Mouse (Mus musculus) right cerebral cortex, postnatal 10 days (tissue): Measurements from ENCODE around the gene Vipr1.

Source experiments
- DNase-seq, 2 experiments: peaks; one replicate each; pipeline ENCODE4 v3.0.0; 2021; ENCODE audit warnings: low spot score in 2 of 2

Vipr1 gene

DNA sequence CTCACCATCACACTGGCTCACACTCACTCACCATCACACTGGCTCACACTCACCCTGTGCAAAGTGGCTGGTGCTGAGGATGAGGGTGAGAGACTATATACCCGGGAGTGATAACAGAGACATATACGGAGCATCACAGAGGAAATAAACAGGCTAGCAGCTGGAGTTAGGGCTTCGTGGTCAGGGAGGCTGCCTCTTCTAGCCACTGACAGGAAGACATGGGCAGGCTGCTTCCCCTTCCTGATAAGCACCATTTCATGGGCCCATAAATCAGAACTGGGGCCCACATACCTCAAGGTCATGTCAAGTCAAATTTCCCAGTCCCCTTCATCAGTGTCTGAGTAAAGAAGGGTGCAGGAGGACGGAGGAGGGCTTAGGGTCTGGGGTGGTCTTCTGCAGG, 34.6 kb downstream of the Vipr1 start:
- DNase-seq: no peak

DNA sequence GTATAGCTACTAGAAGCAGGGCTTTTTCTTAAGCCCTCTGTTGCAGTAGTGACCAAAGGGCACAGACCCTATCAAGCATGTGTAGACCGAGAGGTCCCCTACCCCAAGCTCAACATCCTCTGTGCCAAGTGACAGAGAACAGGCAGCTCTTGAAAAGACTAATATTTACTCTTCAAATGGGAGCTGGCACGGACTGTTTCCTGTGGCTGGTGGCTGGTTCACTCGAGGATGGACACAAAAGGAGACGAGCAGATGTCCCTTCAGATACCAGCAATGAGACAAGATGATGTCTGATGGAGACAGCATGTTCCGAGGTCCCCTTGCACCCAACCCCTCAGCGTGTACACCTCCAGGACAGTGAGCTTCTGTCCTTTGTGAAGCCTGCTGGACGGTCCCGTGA, 35.0 kb downstream of the Vipr1 start:
- no peak for DNase-seq

GRCm38 (mm10) chr9:121679549-121679948, 37.0 kb downstream of the Vipr1 start:
- peak; percentile 63 to 65 for DNase-seq

- no peak for DNase-seq
Measured at GRCm38 (mm10) chr9:121681191-121681590, 38.7 kb downstream of the Vipr1 start.

GRCm38 (mm10) chr9:121682037-121682680, 39.6 kb downstream of the Vipr1 start:
- DNase-seq: no peak

GRCm38 (mm10) chr9:121684702-121685101, 42.2 kb downstream of the Vipr1 start:
- no peak for DNase-seq

- DNase-seq: peak; percentile 79 to 93
Measured at GRCm38 (mm10) chr9:121690200-121690651, 47.7 kb downstream of the Vipr1 start.

GRCm38 (mm10) chr9:121690734-121691133, 48.2 kb downstream of the Vipr1 start:
- DNase-seq: no peak

DNA sequence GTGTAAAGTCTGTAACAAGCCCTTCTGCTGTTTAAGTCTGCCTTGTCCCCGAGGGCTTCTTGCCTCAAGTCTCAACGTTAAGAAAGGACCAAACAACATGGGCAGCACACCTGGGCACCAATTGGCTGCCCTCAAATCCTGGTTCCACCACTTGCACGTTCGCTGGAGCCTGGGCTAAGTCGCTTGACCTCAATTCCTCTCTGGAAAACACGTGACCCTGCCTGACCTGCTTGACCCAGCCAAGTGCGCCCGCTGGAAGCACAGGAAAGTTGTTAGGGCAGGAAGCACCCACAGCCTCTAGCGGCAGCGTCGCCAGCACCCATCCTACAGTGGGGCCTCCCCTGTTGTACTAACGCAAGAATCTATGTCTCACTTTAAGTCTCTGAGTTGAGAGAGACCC, 52.2 kb downstream of the Vipr1 start:
- DNase-seq: no peak

GRCm38 (mm10) chr9:121696626-121697025, 54.1 kb downstream of the Vipr1 start:
- no peak for DNase-seq

DNA sequence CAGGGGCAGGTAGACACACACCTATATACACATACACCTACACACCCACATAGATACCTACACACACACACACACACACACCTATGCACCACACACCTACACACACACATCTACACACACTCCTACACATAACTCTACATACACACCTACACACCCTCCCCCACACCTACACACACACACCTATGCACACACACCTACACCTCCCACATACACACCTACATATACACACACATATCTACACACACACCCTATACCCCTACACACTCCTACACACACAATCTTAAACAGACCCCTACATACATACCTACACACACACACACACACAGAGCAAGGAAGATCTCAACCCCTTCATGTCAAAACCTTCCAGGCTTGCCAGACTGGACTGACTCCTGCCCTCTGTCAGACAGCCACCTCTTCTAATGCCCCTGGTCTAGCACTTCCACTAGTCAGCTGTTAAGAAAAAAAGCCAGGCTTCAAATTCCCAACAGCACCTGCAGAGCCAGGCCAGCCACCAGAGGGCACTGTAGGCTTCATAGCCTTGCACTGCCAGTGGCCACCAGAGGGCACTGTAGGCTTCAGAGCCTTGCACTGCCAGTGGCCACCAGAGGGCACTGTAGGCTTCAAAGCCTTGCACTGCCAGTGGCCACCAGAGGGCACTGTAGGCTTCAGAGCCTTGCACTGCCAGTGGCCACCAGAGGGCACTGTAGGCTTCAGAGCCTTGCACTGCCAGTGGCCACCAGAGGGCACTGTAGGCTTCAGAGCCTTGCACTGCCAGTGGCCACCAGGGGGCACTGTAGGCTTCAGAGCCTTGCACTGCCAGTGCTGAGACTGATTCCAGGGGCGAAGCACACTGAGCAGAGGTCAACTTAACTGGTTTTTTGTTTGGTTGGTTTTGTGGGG, 54.9 kb downstream of the Vipr1 start:
- DNase-seq: no peak

DNA sequence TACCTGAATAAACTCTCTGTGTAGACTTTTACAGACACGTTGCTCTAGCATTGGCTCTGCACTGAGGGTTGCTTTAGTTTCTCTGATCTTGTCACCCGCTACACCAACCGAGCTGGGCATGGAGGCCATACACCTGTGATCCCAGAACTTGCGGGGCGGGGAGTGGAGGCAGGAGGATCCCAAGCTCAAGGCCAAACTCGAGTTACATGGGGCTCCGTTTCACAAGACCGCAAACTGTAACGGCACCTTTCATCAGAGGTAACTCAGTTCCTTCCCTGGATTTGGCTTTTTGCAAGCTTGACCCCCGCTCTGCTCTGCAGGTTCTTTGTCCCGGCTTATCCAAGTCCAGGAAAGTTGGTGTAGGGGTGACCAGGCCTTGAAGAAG, 61.7 kb downstream of the Vipr1 start:
- peak in 1 of 2 experiments; percentile 23 for DNase-seq

GRCm38 (mm10) chr9:121704646-121705625, 62.4 kb downstream of the Vipr1 start, which contains the start of gene Sec22c:
Sec22c (minus strand) TSS chr9:121705490.
- peak; percentile 93 to 94 for DNase-seq

GRCm38 (mm10) chr9:121706029-121706675, 63.6 kb downstream of the Vipr1 start:
- peak; percentile 18 to 29 for DNase-seq

- DNase-seq: no peak
Measured at GRCm38 (mm10) chr9:121707801-121708200, 65.3 kb downstream of the Vipr1 start.

GRCm38 (mm10) chr9:121708506-121709486, 66.3 kb downstream of the Vipr1 start:
- peak in 1 of 2 experiments; percentile 41 for DNase-seq

DNA sequence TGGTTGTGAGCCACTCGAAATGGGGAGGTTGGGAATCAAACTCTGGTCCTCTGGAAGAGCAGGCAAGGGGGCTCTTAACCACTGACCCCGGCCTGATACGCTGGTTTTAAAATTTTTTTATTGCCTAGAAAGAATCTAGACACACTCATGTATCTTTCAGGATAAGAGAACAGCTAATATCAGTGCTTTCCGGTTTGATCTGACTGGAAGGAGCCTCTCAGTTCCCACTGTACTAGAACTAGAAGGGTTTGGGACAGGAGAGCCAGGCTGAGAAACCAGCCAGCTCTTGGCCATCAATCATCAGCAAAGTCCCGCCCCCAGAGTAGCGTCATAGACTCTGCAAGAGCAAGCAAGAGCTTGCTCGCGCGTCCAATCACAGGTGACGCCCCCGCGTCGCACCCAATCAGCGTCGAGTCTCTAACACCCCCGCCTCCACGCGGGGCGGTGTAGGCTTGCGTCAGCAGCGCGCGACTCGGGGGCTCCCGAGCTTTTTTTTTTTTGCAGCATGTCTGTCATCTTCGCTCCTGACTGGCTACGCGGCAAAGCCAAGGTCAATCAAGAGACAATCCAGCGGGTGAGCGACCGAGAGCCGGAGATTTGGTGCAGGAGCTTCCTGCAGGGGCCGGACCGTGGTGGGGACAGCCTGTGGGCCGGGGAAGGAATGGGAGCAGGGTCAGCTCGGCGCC, 67.5 kb downstream of the Vipr1 start, which contains the start of gene Ss18l2:
Gene Ss18l2, plus strand, starts transcription at position 432 of the 686 bp plus-strand sequence.
- DNase-seq: peak; percentile 99

GRCm38 (mm10) chr9:121710584-121710975, 68.1 kb downstream of the Vipr1 start:
- DNase-seq: no peak

DNA sequence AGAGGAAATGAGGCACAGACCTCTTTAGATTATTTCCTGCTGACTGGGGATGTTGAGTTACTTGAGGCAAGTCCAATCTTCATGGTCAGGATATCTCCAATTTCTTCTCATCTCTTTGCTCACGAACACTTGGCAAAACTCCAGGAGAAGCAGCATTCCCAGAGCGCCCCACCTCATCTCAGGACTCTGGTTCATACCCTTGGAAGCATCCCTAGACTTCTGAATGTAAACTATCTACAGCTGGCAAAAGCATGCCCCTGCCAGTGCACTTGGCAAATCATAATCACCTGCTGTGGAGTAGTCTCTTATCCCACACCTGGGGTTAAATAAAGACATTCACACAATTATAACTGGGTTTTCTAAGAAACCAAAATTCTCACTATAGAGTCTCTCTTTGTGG, 74.5 kb downstream of the Vipr1 start:
- DNase-seq: peak in 1 of 2 experiments; percentile 31
